Mouse (Mus musculus) c-Kit-positive CD71-positive TER-119-positive erythroid progenitor cells, embryonic 14.5 days (primary cell): ENCODE results near the gene Nubp2.
A peak's percentile ranks its signal among the peaks of the same experiment; 100 is the strongest.

Experiments used
- DNase-seq: peaks from one replicate; pipeline ENCODE4 v3.0.0-alpha.2; 2013; ENCODE audit warnings: low spot score

Nubp2 gene

DNA sequence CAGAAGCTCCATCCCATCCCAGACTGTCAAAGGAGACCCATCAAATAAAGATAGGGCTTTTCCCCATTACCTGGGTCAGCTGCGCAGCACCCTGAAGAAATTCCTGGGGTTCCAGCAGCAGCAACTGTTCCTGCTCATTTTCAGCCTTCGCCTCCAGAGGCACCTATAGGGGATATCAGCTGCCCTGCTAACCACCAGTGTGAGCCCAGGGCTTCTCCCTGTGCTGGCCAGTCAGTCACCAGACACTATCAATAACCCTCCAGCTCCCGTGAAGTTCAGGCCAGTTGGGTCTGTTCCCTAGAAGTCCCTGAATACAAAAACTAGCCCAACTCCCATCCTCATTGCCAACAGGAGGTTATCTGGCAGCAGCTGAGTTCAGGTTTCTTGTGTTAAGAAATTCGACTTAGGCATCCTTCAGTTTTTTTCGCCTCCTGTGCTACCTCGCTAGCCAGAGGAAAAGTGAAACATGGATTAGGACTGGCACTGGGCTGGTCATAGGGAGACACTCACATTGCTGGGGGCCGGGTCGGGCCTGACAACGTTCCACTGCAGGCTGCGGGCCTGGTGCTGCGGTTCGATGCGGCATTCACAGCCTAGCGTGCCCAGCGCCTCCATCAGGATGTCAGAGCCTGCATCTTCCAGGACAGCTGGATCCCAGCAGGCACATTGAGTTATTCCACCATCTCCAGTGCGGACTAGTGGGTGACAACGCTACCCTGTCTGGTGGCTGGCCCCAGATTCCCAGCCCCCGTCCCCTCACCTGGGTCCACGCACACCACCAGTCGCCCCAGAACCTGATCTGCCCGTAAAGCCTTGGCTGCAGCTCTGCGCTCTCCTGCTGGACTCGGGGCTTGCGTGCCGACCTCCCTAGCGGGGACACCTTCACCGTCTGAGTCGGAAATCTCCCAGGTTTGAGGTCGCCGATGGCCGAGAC, 8.2 kb upstream of the Nubp2 start:
- peak; percentile 43 for DNase-seq

DNA sequence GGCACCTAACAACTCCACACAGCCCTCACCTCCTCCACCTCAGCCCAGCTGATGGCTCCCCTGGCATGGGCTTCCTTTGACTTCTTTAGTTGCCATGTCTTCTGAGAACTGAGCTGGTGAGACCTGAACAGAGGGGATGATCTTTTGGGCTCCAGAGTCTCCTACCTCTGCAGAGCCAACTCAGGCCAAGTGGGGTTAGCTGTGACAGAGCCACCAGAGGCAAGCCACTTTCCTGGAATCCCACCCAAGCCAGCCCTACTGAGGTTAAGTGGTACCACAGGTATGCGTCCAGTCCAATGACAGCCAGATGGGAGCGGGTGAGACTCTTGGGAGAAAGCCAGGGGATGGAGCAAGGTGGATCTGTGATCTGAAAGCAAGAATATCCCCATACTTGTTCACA, 7.1 kb upstream of the Nubp2 start:
- no peak for DNase-seq

GRCm38 (mm10) chr17:24892785-24893184, 6.6 kb upstream of the Nubp2 start:
- DNase-seq: no peak

DNA sequence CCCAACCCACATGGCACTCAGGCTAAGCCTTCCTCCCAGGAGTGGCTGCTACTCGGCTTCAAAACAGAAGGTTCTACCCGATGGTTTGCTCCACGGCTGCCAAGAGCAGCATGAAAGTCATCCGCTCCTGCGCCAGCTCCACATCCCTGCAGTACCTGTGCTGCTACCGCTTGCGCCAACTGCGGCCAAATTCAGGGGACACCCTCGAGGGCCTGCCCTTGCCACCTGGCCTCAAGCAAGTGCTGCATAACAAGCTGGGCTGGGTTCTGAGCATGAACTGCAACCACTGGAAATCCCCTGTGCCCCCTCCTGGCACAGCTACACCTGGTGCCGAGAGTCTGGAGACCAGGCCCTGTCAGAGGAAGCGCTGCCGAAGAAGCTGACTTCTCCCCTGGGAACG, 5.2 kb upstream of the Nubp2 start:
- DNase-seq: no peak

DNA sequence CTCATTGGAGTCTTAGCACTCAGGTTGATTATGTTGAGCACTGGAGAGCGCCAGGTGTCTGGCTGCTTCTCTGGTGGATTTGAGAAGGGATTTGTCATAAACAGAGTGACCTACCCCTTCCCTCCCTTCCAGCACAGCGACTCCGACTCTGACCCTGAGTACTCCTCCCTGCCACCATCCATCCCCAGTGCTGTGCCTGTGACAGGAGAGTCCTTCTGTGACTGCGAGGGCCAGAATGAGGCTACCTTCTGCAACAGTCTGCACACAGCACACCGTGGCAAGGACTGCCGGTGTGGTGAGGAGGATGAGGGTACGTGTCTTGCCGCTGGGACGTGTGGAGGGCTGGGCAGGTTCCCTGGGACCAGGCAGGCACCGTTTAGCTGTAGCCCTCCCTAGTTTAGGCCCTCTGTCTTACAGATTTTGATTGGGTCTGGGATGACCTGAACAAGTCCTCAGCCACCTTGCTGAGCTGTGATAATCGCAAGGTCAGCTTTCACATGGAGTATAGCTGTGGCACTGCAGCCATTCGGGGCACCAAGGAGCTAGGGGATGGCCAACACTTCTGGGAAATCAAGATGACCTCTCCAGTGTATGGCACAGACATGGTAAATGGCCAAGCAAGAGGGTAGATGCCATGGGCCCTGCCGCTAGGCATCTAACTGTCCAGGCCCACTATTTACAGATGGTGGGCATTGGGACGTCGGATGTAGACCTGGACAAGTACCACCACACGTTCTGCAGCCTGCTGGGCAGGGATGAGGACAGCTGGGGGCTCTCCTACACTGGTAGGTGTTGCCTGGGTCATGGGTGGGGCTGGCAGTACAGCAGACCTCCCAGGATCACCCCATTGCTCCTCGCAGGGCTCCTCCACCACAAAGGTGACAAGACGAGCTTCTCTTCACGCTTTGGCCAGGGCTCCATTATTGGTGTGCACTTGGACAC, 4.3 kb upstream of the Nubp2 start:
- DNase-seq: no peak

- no peak for DNase-seq
These were observed 2.7 kb upstream of the Nubp2 start for GRCm38 (mm10) chr17:24888862-24889261.

DNA sequence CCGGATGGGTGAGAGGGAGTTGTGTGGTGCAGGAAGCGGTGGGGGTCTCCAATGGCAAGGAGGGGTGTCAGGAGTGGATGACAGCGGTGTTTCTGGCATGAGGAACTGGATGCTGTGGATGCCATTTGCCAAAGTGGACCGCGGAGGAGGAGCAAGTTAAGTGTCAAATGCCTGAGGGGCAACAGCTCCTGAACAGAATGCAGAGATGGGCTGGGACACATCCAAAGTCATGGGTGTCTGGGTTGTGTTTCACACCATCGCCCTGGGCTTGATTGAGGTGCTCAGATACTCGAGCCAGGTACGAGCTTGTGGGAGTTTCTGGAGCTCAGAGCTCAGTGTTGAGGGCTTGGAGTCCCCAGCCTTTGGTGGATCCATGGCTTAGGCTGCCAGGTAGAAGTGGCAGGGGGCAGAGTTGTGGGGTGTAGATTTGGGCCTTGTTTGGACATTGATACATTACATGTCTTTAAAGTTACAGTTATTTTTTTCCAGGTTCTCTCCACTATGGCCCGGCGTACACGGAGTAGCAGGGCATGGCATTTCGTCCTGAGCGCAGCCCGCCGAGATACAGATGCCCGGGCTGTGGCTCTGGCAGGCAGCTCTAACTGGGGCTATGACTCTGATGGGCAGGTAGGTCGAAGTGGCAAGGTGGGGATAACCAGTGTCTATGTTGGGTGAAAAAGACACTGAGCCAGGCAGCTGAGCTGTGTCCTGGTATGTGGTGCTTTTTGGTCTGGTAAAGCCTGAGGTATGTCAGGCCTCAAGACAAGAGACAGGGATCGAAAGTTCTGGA, 1.3 kb upstream of the Nubp2 start:
- no peak for DNase-seq

GRCm38 (mm10) chr17:24886932-24887271, 753 bp upstream of the Nubp2 start:
- peak; percentile 29 for DNase-seq

GRCm38 (mm10) chr17:24885356-24886133, 604 bp downstream of the Nubp2 start:
- DNase-seq: no peak

DNA sequence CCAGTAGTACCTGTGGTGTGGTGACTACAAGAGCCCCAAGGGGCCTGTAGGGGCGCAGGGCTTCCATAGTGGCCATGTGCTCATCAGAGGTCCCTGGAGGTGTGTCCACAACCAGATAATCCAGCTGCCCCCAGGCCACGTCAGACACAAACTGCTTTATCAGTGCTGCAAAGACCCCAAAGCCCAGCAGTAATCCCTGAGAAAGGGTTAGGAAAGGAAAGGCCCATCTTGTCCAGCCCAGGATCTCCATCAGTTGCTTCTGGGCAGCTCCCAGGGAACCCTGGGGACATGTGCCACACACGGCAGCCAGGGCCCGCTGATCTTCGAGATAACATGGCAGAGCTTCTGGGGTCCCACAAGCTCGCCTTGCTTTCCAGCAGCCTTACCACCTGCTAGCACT, 1.8 kb downstream of the Nubp2 start:
- no peak for DNase-seq

GRCm38 (mm10) chr17:24881738-24882440, 4.3 kb downstream of the Nubp2 start:
- DNase-seq: no peak

DNA sequence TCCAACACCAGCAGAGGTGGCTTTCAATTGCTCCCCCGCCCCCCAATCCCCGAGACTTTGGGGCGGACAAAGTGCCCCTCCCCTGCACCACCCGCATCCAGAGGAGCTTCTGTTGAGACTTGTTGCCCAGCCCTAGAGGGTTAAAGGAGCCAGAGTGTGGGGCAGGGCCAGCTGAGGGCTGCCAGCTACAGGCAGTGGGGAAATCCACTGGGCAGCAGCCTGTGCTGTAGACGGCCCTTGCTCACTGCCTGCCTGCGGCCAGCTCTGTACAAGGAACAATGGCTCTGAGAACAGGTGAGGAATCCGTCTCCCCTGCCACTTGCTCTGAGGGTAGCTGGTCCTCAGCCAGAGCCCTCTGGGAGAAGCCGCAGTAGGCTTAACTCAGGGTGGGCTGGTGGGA, 7.6 kb downstream of the Nubp2 start:
- no peak for DNase-seq

DNA sequence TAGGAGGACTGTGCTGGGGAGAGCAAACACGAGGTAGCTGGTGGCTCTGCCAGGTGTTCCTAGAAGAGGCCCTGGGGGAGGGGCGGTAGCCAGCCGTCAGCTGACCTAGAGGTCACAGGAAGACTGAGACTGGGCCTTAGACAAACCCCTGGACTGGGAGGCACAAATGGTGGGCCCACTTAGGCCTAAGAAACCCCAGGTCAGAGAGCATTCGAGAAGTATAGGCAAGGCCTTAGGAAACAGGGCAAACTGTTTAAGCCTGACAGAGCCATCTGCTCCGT, 8.1 kb downstream of the Nubp2 start:
- no peak for DNase-seq

DNA sequence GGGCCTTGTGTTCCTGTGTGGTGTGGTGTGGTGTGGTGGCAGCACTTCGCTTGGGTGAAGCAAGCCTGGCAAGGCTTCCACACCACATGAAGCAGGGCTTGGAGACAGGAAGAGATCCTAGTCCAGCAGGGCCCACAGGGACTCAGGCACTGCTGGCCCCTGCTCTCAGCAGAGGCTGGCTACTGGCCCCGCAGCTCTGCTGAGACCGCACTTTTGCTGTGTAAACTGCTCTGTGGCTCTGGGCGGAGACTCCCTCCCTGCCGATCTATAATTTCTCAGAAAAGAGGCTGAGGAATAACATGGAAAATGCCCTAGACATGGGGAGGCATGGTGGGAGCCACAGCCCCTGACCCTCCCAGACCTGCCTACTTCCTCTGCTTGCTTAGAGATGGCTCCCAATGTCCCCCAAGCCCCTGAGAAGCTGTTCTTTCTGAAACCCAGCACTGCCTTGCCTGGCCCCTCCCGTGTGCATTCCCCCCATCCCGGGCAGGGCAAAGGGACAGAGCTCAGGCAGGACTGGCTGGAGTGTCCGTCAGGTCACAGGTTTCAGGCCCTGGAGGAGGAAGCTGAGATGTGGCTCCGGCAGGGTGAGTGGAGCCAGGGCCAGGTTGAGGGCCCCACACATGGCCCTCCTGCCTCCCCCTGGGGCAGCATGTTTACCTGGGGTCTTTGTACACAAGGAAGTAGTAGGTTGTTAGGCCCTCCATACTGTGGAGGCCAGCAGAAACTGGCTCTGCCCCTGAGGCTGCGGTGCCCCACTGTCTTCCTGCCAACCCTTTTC, 8.6 kb downstream of the Nubp2 start:
- DNase-seq: no peak

GRCm38 (mm10) chr17:24874989-24875388, 11.2 kb downstream of the Nubp2 start:
- DNase-seq: no peak

- no peak for DNase-seq
These were observed 11.8 kb downstream of the Nubp2 start for GRCm38 (mm10) chr17:24874405-24874745.

DNA sequence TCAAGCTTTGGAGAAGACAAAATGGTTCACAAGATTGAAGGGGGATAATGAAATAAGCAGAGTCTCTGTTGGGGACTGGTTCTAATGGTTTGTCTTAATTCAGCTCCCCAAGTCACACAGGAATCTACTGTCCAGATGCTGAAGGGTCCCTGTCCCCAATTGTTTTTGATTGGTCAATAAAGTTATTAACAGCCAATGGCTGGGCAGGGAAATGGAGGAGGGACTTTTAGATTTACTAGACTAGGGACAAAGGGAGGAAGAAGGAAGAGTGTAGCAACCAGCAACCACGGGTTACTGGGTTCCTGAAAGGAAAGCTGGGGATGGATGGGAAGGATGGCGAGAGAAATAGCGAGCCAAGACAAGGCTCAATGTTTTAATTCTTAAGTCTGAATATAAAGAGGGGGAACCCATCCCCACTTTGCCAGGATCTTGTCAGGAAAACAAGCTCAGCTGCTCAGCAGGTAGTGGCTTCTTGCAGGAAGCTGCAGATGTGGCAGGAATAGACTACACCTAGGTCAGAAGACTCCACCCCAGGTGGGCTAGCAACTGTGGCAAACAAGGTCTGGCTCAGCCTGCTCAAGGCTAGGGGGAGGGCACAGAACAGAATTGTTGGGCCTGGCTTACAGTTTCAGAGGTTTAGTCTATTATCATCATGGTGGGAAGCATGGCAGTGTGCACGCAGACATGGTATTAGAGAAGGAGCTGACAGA, 12.3 kb downstream of the Nubp2 start:
- no peak for DNase-seq

DNA sequence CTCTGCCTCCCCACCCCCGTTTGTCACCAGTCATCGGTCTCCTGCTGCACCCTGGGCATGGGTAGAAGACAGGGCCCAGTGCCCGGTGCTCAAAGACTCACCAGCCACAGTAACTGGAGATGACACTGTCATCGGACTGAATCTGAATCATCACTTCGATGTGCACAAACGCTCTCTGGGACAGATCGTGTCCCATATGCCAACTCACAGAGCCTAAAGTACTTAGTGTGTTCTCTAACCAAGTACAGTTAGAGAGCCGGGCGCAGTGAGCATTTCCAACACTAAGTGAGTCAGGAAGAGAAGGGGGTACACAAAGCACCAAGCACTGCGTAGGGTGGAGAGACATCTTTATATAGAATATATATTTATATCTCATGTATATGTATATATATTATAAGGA, 18.2 kb downstream of the Nubp2 start:
- DNase-seq: no peak

DNA sequence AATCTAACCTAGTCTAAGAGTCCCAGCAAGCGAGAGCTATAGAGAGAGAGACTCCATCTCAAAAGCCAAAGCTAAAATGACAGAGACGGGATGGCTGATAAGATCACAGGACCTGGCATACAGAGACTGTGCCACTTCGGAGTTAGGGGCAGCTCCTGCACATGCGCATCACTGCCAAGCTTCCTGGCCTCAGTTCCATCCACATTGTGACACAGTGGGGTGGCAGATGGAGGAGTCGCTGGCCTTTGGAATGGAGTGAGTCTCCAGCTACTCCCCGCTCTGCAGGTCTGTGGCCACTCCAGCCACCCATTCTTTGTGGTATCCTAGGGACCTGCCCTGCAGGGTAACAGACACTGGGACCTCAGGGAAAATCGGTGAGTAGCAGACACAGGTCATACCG, 20.4 kb downstream of the Nubp2 start, which contains the start of gene Igfals:
Gene Igfals (plus strand): TSS at position 222 of the 400 bp plus-strand sequence.
- no peak for DNase-seq

DNA sequence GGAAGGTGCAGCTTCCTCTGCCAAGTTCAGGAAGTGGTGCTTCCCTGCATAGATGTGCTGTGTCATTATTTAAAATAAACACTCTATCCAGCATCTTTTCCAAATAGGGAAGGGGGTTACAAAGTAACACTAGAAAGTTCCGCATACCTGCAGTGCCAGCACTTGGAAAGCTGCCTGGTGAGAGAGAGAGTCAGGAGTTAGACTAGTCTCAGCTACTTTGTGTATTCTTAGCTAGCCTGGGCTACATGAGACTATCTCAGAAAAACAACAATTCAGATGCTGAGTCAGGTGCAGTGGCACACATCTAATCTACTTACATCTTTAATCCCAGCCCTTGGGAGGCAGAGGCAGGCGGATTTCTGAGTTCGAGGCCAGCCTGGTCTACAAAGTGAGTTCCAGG, 24.4 kb downstream of the Nubp2 start:
- DNase-seq: no peak
